Mouse (Mus musculus): Measurements from ENCODE around the gene Chpf2. TPM values are rescaled to one million over a fixed set of nuclear protein-coding genes. Genes with fewer than 3 reads are reported as not detected.
A peak's percentile ranks its signal among the peaks of the same experiment; 100 is the strongest.

The Chpf2 gene
- total and polyA plus RNA-seq, 3 experiments: 7.3 to 19.9 (median 15.8) TPM

GRCm38 (mm10) chr5:24597901-24598569 lies 11.5 kb downstream of the Chpf2 start:
- ATAC-seq (ENCODE audit: extremely low read depth, insufficient number of reproducible peaks, low FRiP score, poor library complexity, severe bottlenecking): no peak
- Histone ChIP-seq H3K36me3 (replicated peaks) (peaks cover 27% of the 10 kb centered on the region), H3K4me3 (ENCODE audit: low read depth, low read length) (peak overlapping the region; percentile 22; the same call in 1 of the 2 replicates), H3K4me1 (ENCODE audit: insufficient read depth, low read depth, low read length) (peaks cover 19% of the 10 kb centered on the region), H3K9me3 (replicated peaks) (no peaks in the 10 kb centered on the region), H3K27me3 (ENCODE audit: insufficient read depth, low read length) (peaks cover 52% of the 10 kb centered on the region)
- DNase-seq (ENCODE audit: low spot score): no peak
- TF ChIP-seq POLR2AphosphoS5 (IDR thresholded peaks at IDR 0.05; ENCODE audit: insufficient replicate concordance, low read depth, low read length) (no peak), GATA2 (IDR thresholded peaks at IDR 0.05; ENCODE audit: borderline replicate concordance, low read depth, low read length) (no peak), CTCF (IDR thresholded peaks at IDR 0.05; ENCODE audit: low read depth, low read length) (no peak), TAL1 (conservative IDR thresholded peaks at IDR 0.05; ENCODE audit: low read depth, low read length) (no peak), GATA1 (IDR thresholded peaks at IDR 0.05; ENCODE audit: borderline replicate concordance, low read length) (no peak)

- TF ChIP-seq CTCF (IDR thresholded peaks at IDR 0.05; ENCODE audit: low read depth, low read length) (no peak), POLR2AphosphoS5 (IDR thresholded peaks at IDR 0.05; ENCODE audit: insufficient replicate concordance, low read depth, low read length) (no peak), GATA2 (IDR thresholded peaks at IDR 0.05; ENCODE audit: borderline replicate concordance, low read depth, low read length) (no peak), TAL1 (conservative IDR thresholded peaks at IDR 0.05; ENCODE audit: low read depth, low read length) (no peak), GATA1 (IDR thresholded peaks at IDR 0.05; ENCODE audit: borderline replicate concordance, low read length) (no peak)
- no peak for ATAC-seq (ENCODE audit: extremely low read depth, insufficient number of reproducible peaks, low FRiP score, poor library complexity, severe bottlenecking)
- DNase-seq (ENCODE audit: low spot score): peak; percentile 32
- H3K4me1 ChIP-seq (ENCODE audit: insufficient read depth, low read depth, low read length): peaks cover 20% of the 10 kb centered on the region
- H3K27me3 ChIP-seq (ENCODE audit: insufficient read depth, low read length): peaks cover 57% of the 10 kb centered on the region
- H3K9me3 ChIP-seq (replicated peaks): no peaks in the 10 kb centered on the region
- H3K4me3 ChIP-seq (ENCODE audit: low read depth, low read length): peak overlapping the region; percentile 22; the same call in 1 of the 2 replicates
- H3K36me3 ChIP-seq (replicated peaks): peaks cover 21% of the 10 kb centered on the region
Observed at GRCm38 (mm10) chr5:24598570-24599006, 12.0 kb downstream of the Chpf2 start.

GRCm38 (mm10) chr5:24599137-24599536 lies 12.6 kb downstream of the Chpf2 start:
- Histone ChIP-seq H3K4me1 (ENCODE audit: insufficient read depth, low read depth, low read length) (peaks cover 20% of the 10 kb centered on the region), H3K27me3 (ENCODE audit: insufficient read depth, low read length) (peaks cover 61% of the 10 kb centered on the region)

DNA sequence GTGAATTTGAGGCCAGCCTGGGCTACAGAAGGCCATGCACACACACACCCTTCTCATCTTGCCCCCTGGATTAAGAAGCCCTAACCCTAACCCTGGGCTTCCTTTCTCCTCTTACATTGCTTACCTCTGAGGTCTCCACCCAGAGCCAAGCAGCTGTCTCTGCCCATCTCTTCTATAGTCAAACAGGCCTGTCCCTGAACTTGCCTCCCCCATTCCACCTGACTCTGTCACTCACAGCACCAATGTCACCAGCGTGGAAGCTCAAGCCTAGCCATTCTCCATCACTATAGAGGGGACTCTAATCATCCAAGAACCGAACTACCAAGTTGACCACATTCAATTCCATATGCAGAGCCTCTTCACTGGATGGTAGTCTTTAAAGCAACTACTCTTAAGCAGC lies 13.7 kb downstream of the Chpf2 start:
- ATAC-seq (ENCODE audit: extremely low read depth, insufficient number of reproducible peaks, low FRiP score, poor library complexity, severe bottlenecking): no peak
- DNase-seq (ENCODE audit: low spot score): no peak
- TF ChIP-seq GATA2 (IDR thresholded peaks at IDR 0.05; ENCODE audit: borderline replicate concordance, low read depth, low read length) (no peak), CTCF (IDR thresholded peaks at IDR 0.05; ENCODE audit: low read depth, low read length) (no peak), POLR2AphosphoS5 (IDR thresholded peaks at IDR 0.05; ENCODE audit: insufficient replicate concordance, low read depth, low read length) (no peak), GATA1 (IDR thresholded peaks at IDR 0.05; ENCODE audit: borderline replicate concordance, low read length) (no peak), TAL1 (conservative IDR thresholded peaks at IDR 0.05; ENCODE audit: low read depth, low read length) (no peak)
- Histone ChIP-seq H3K27me3 (ENCODE audit: insufficient read depth, low read length) (peaks cover 67% of the 10 kb centered on the region), H3K9me3 (replicated peaks) (no peaks in the 10 kb centered on the region), H3K36me3 (replicated peaks) (peaks cover 6% of the 10 kb centered on the region), H3K4me1 (ENCODE audit: insufficient read depth, low read depth, low read length) (peaks cover 20% of the 10 kb centered on the region), H3K4me3 (ENCODE audit: low read depth, low read length) (no peak overlapping the region)

More at GRCm38 (mm10) chr5:24599137-24599536, 12.6 kb downstream of the Chpf2 start:
- H3K4me3 ChIP-seq (ENCODE audit: low read depth, low read length): no peak overlapping the region
- H3K9me3 ChIP-seq (replicated peaks): no peaks in the 10 kb centered on the region
- H3K36me3 ChIP-seq (replicated peaks): peaks cover 16% of the 10 kb centered on the region
- DNase-seq (ENCODE audit: low spot score) (no peak), ATAC-seq (ENCODE audit: extremely low read depth, insufficient number of reproducible peaks, low FRiP score, poor library complexity, severe bottlenecking) (no peak)
- TF ChIP-seq GATA1 (IDR thresholded peaks at IDR 0.05; ENCODE audit: borderline replicate concordance, low read length) (no peak), POLR2AphosphoS5 (IDR thresholded peaks at IDR 0.05; ENCODE audit: insufficient replicate concordance, low read depth, low read length) (no peak), TAL1 (conservative IDR thresholded peaks at IDR 0.05; ENCODE audit: low read depth, low read length) (no peak), CTCF (IDR thresholded peaks at IDR 0.05; ENCODE audit: low read depth, low read length) (no peak), GATA2 (IDR thresholded peaks at IDR 0.05; ENCODE audit: borderline replicate concordance, low read depth, low read length) (no peak)

- DNase-seq (ENCODE audit: low spot score): no peak
- H3K4me3 ChIP-seq (ENCODE audit: low read depth, low read length): no peak overlapping the region
- H3K27me3 ChIP-seq (ENCODE audit: insufficient read depth, low read length): peaks cover 72% of the 10 kb centered on the region
- no peaks in the 10 kb centered on the region for H3K36me3 ChIP-seq (replicated peaks)
- H3K9me3 ChIP-seq (replicated peaks): no peaks in the 10 kb centered on the region
- TF ChIP-seq POLR2AphosphoS5 (IDR thresholded peaks at IDR 0.05; ENCODE audit: insufficient replicate concordance, low read depth, low read length) (no peak), CTCF (IDR thresholded peaks at IDR 0.05; ENCODE audit: low read depth, low read length) (no peak), GATA1 (IDR thresholded peaks at IDR 0.05; ENCODE audit: borderline replicate concordance, low read length) (no peak), GATA2 (IDR thresholded peaks at IDR 0.05; ENCODE audit: borderline replicate concordance, low read depth, low read length) (no peak), TAL1 (conservative IDR thresholded peaks at IDR 0.05; ENCODE audit: low read depth, low read length) (no peak)
- H3K4me1 ChIP-seq (ENCODE audit: insufficient read depth, low read depth, low read length): peaks cover 18% of the 10 kb centered on the region
- ATAC-seq (ENCODE audit: extremely low read depth, insufficient number of reproducible peaks, low FRiP score, poor library complexity, severe bottlenecking): no peak
Observed at GRCm38 (mm10) chr5:24601071-24601835, 14.7 kb downstream of the Chpf2 start.

All from G1E (cell line).